Mouse (Mus musculus) kidney, embryonic 15.5 days (tissue): ENCODE data around the gene Gnai2. TPM values are rescaled to one million over a fixed set of nuclear protein-coding genes. Genes with fewer than 3 reads are reported as not detected.

Experiments
- ATAC-seq: fragments of 200-750 bp; cut with Nextera tagmentation; replicated peaks from 2 replicates; pipeline ENCODE4 v1.8.0; 2017; ENCODE audit warnings: moderate TSS enrichment; ENCODE audit not compliant: low FRiP score
- H3K27ac ChIP-seq: fragments of 300-500 bp; sonication (generic); 2 replicates; pipeline ENCODE4 v1.5.1; 2015; ENCODE audit warnings: mild to moderate bottlenecking, inconsistent platforms
- H3K27me3 ChIP-seq: fragments of 300-500 bp; sonication (generic); 2 replicates; pipeline ENCODE4 v1.6.1; 2015; ENCODE audit warnings: inconsistent platforms
- H3K36me3 ChIP-seq: fragments of 300-500 bp; sonication (generic); 2 replicates; pipeline ENCODE4 v1.6.1; 2015; ENCODE audit warnings: inconsistent platforms
- H3K4me1 ChIP-seq: fragments of 300-500 bp; sonication (generic); 2 replicates; pipeline ENCODE4 v1.6.1; 2015; ENCODE audit warnings: inconsistent platforms
- H3K4me2 ChIP-seq: fragments of 300-500 bp; sonication (generic); 2 replicates; pipeline ENCODE4 v1.6.1; 2015; ENCODE audit warnings: moderate library complexity, mild to moderate bottlenecking, inconsistent platforms
- H3K4me3 ChIP-seq: fragments of 300-500 bp; sonication (generic); replicated peaks from 2 replicates; pipeline ENCODE4 v1.5.1; 2015; ENCODE audit warnings: mild to moderate bottlenecking, inconsistent platforms
- H3K9ac ChIP-seq: fragments of 300-500 bp; sonication (generic); 2 replicates; pipeline ENCODE4 v1.6.1; 2015; ENCODE audit warnings: mild to moderate bottlenecking, inconsistent platforms
- H3K9me3 ChIP-seq: fragments of 300-500 bp; sonication (generic); replicated peaks from 2 replicates; pipeline ENCODE4 v1.6.1; 2016; ENCODE audit warnings: inconsistent platforms
- WGBS: fragments of 180-500 bp; shearing (Covaris S2); methylation state at CpG from one replicate; pipeline ENCODE4 v1.1.7; 2015; ENCODE audit warnings: mixed read lengths; 5-methylcytosine and 5-hydroxymethylcytosine counted together
- polyA plus RNA-seq: library from polyadenylated mRNA; unstranded; fragments of >200 nt; fragmentation: Nextera tagmentation; extraction: Ambion mirVana; gene quantifications from 2 replicates; pipeline ENCODE4 v1.2.1, GENCODE M21; 2015

Gene Gnai2
- polyA plus RNA-seq, 1 experiment from 2014 or later: 424 TPM

DNA sequence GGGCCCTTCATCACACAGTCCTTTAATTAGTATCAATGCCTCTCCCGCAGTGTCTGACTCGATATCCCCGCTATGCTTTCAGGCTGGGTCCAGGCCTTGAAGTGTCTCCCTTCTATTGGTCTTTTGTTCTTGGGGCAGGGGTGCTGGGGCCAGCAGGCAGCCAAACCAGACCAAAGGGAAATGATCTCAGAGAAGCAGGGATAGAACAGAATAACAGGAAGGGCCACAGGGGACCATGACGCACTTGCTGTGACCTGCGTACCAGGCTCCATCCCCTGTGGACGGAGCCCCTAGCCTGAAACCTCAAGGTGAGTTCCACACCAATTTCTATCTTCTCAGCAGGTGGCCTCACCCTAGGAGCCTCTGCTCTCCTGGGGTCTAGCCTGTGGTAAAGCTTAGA is 17.1 kb downstream of the Gnai2 start:
- no peak for ATAC-seq
- Histone ChIP-seq H3K36me3 (peaks cover 81% of the 10 kb centered on the region), H3K9ac (no peak overlapping the region), H3K4me3 (no peak overlapping the region), H3K9me3 (no peaks in the 10 kb centered on the region), H3K4me1 (peaks cover 42% of the 10 kb centered on the region), H3K27me3 (no peaks in the 10 kb centered on the region), H3K27ac (peak overlapping the region; percentile 89), H3K4me2 (no peak overlapping the region)
- 85% methylated on average over 6 of the region's 6 CpGs for WGBS

DNA sequence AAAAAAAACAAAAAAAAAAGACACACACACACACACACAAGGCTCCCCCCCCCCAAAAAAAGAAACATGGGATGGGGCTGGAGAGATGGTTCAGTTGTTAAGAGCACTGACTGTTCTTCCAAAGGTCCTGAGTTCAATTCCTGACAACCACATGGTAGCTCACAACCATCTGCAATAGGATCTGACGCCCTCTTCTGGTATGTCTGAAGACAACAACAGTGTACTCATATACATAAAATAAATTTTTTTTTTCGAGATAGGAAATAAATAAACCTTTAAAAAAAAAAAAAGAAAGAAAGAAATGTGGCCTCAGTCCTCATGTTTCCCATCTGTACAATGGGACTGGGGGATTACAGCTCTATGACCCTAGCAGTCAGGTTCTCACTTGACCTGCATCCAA is 17.7 kb downstream of the Gnai2 start:
- Histone ChIP-seq H3K4me2 (no peak overlapping the region), H3K36me3 (peaks cover 75% of the 10 kb centered on the region), H3K27ac (peak overlapping the region; percentile 89; the same call in 1 of the 2 replicates), H3K27me3 (no peaks in the 10 kb centered on the region), H3K9me3 (no peaks in the 10 kb centered on the region), H3K4me1 (peaks cover 47% of the 10 kb centered on the region), H3K9ac (no peak overlapping the region), H3K4me3 (no peak overlapping the region)
- WGBS: 85% methylated on average over 2 of the region's 2 CpGs
- no peak for ATAC-seq

DNA sequence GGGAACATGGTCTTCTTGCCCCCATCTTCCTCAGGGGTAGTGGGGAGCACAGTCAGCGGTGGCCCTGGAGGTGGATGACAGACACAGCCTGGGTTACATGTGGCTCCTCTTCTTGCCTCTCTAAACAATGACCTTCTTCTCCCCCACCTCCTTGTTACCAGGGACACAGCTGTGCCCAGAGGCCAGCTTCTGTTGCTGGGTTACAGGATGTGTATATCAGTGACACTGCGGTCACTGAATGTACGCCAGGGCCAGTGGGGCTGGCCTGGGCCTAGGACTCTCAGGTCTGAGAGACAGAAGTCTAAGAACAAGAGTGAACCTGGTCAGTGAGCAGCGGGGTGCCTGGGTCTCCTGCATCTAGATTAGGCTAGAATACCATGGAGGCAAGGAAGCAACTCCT is 20.1 kb downstream of the Gnai2 start:
- Histone ChIP-seq H3K4me2 (no peak overlapping the region), H3K4me1 (peaks cover 48% of the 10 kb centered on the region), H3K9ac (no peak overlapping the region), H3K4me3 (no peak overlapping the region), H3K27me3 (no peaks in the 10 kb centered on the region), H3K36me3 (peaks cover 62% of the 10 kb centered on the region), H3K9me3 (no peaks in the 10 kb centered on the region), H3K27ac (peak overlapping the region; percentile 59)
- 80% methylated on average over 4 of the region's 4 CpGs for WGBS
- ATAC-seq: no peak

DNA sequence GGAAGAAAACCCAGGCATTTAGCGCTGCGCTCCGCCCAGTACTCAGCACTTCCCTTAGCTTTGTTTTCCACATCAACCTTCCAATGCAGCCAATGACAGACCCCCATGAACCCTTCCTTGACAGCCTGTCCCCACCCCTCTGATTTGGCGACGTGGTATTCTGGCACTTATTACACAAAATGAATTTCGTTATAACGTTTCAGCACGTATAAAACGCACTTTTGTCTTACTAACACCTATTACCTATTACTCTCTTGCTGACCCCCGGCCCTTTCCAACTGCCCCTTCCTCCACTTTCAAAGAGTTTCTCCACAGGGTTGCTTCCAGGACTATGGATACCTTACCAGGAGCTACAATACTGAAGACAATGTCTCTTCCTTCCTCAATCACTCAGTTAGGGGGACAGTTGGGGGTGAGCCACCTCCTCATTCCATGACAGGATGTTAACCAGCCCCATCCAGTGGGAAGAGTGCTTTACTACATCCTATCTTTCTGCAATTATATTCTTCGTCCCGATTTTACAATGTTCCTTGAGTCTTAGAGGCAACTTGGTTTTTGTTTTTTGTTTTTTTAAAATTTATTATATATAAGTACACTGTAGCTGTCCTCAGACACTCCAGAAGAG is 22.1 kb downstream of the Gnai2 start:
- H3K9me3 ChIP-seq: no peaks in the 10 kb centered on the region
- 9% methylated on average over 12 of the region's 12 CpGs for WGBS
- peaks cover 42% of the 10 kb centered on the region for H3K36me3 ChIP-seq
- H3K4me2 ChIP-seq: peak overlapping the region; percentile 84
- H3K4me1 ChIP-seq: peaks cover 48% of the 10 kb centered on the region
- peak overlapping the region; percentile 44 for H3K4me3 ChIP-seq
- H3K9ac ChIP-seq: peak overlapping the region; percentile 30
- peak overlapping the region; percentile 91 for H3K27ac ChIP-seq
- peak; percentile 5 for ATAC-seq
- no peaks in the 10 kb centered on the region for H3K27me3 ChIP-seq

DNA sequence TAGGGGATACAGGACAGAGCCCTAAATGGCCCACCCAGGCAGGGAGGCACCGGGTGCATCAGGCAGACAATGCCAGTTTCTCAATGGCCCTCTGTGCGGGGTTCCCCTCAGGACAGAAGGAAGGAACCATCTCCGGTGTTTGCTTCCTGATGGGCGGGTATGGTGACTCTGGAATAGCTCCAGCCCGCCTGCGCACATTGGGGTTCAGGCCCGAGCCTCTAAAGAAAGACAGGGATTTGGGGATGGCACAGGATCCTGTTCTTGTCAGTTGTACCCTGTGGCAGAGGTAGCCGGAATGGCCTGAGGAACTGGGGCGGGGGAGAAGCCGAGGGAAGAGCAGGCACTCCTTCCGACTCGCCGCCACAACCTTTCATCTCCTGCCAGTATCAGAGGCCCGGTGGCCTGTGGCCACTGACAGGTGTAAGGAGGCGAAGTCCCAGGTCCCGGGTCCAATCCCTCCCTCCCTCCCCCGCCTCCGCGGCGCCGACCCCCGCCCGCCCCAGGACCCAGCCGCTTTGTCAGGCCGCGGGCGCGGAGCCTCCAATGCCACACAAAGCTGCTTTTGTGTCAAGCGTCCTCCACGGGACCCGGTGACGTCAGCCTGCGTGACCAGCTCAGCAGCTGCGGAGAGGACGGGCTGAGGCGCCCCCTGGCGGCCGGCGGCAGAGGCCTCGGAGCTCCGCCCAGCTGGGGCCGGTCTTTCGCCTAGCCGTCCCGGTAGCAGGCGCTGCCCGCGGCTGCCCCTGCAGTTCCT is 22.8 kb downstream of the Gnai2 start:
- WGBS: 3% methylated on average over 47 of the region's 48 CpGs
- no peaks in the 10 kb centered on the region for H3K27me3 ChIP-seq
- peak overlapping the region; percentile 44 for H3K4me3 ChIP-seq
- H3K4me1 ChIP-seq: peaks cover 53% of the 10 kb centered on the region
- peak overlapping the region; percentile 84 for H3K4me2 ChIP-seq
- peaks cover 37% of the 10 kb centered on the region for H3K36me3 ChIP-seq
- ATAC-seq: peak; percentile 93
- no peaks in the 10 kb centered on the region for H3K9me3 ChIP-seq
- H3K27ac ChIP-seq: peak overlapping the region; percentile 91
- peak overlapping the region; percentile 62 for H3K9ac ChIP-seq

DNA sequence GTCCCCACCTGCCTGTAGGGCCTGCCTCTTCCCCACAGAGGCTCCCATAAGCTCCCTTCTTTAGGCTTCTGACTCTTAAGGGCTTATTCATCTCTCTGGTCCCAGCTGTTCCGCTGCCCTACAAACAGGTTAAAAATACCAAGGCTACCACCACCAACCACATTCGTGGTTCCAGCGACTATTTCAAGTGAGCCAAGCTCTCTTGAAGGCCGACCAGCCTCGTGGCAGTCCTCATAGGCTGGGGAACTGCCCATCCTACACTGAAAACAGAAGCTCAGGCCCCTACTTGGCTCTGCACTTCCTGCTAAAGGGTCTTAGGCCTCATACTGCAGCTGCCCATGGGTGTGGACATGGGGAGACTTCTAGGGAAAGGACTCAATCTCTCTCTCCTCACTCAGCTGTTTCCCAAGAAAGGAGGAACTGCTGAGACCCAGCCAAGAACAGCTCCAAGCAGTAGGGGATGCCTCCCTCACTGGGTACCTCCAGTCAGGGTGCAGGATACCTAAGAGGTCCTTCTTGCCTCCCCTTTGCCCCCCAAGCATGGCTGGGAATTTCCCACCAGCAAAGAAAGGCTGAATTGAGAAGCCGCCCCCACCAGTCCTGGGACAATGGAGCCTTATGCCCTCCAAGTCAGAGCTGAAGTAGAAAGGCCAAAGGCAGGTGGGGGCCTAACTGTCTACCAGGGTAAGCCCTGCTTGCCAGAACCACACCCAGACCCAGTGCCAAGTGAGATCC is 23.5 kb downstream of the Gnai2 start:
- H3K9me3 ChIP-seq: no peaks in the 10 kb centered on the region
- peaks cover 61% of the 10 kb centered on the region for H3K4me1 ChIP-seq
- ATAC-seq: no peak
- peak overlapping the region; percentile 91 for H3K27ac ChIP-seq
- H3K4me3 ChIP-seq: no peak overlapping the region
- no peaks in the 10 kb centered on the region for H3K27me3 ChIP-seq
- peaks cover 32% of the 10 kb centered on the region for H3K36me3 ChIP-seq
- H3K9ac ChIP-seq: peak overlapping the region; percentile 62
- WGBS: 79% methylated on average over 6 of the region's 6 CpGs
- peak overlapping the region; percentile 84 for H3K4me2 ChIP-seq

DNA sequence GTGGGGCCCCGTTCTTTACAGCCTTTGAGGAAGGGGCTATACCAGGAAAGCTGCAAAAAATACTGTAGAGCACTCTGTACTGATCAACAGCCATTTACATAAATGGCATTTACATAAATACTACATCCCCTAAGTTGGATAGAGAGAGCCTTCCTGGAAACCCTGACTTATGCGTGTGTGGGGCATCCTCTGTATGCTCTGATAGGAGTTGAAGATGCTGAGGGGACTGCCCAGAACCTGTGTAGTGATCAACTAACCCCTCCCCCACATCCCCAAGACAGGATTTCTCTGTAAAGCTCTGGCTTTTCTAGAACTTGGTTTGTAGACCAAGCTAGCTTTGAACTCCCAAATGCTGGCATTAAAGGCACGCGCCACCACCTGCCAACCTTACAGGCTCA is 25.7 kb downstream of the Gnai2 start:
- Histone ChIP-seq H3K36me3 (peaks cover 10% of the 10 kb centered on the region), H3K9ac (no peak overlapping the region), H3K27me3 (no peaks in the 10 kb centered on the region), H3K4me1 (peaks cover 83% of the 10 kb centered on the region), H3K4me2 (peak overlapping the region; percentile 8; the same call in 1 of the 2 replicates), H3K27ac (peak overlapping the region; percentile 45; the same call in 1 of the 2 replicates), H3K4me3 (no peak overlapping the region), H3K9me3 (no peaks in the 10 kb centered on the region)
- ATAC-seq: no peak
- 67% methylated on average over 4 of the region's 4 CpGs for WGBS

DNA sequence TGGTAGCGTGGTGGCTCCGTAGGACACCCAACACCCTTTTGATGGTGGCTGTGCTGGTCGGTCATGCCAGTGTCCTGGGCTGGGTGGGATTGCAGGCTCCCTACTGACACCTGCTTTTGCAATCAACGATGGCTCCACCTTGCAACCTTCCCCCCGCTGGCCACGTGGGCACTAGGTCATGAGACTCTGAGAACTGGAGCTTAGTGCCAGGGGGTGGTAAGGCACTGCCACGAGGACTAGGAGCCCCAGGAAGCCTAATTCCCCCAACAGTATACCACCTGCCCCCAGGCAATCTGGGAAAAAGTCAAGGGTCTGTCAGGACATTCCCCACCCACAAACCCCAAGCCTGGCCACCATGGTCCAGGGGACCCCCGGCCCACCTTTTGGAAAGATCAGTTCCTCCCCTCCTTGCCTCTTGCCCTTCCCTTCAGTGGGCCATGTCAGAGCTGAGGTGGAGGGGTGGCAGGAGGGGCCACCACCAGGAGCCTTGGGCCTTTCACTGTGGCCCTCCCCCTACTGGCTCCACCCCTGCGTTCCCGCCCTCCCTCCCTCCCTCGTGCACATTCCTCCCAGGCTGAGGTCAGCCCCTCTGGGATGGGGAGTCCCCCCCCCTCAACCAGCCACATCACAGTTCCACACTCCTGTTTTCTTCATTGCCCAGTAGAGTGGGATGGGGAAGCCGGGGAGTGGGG is 26.3 kb downstream of the Gnai2 start, which contains the start of gene Sema3b:
Gene Sema3b (minus strand): TSS at position 489 of the 692 bp plus-strand sequence.
- H3K36me3 ChIP-seq: peaks cover 4% of the 10 kb centered on the region
- peak within 1 kb of the TSS; percentile 8; the same call in 1 of the 2 replicates for H3K4me2 ChIP-seq
- H3K27me3 ChIP-seq: no peaks in the 10 kb centered on the region
- no peak within 1 kb of the TSS for H3K4me3 ChIP-seq
- H3K9ac ChIP-seq: 0 out of 2 replicates have a peak within 1 kb of the TSS, but pooled peaks have one; percentile 26
- H3K27ac ChIP-seq: peak within 1 kb of the TSS; percentile 94
- no peak for ATAC-seq
- WGBS: 43% methylated on average over 12 of the region's 12 CpGs
- no peaks in the 10 kb centered on the region for H3K9me3 ChIP-seq
- H3K4me1 ChIP-seq: peaks cover 85% of the 10 kb centered on the region

DNA sequence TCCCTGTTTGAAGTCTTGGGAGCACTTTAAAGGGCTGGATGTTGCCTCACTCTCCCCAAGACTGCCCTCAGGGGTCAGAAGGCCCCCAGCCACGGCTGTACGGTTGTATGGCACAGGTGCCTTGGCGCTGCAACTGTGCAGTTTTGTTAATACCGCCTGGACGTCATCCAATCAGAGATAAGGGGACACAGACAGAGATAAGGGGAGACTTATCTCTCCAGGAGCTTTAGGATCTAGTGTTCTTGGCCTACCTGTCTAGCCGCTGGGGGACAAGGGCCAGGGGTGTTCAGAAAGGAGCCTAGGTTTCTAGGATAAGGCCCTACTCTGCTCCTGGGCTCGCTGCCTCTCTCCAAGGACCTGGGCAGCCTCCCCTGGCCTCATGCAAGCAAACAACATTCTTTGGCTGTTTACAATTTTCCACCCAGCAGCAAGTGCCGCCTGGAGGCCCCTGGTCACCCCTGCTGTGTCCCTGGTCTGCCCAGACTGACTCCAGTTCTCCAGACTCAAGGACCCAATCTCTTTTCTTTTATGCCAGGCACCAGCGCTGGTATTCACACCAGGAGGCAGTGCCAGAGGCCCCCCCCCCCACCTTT is 27.4 kb downstream of the Gnai2 start:
- 59% methylated on average over 9 of the region's 9 CpGs for WGBS
- Histone ChIP-seq H3K27me3 (no peaks in the 10 kb centered on the region), H3K9ac (peak overlapping the region; percentile 26; the same call in 1 of the 2 replicates), H3K9me3 (no peaks in the 10 kb centered on the region), H3K4me3 (peak overlapping the region; percentile 25; the same call in 1 of the 2 replicates), H3K36me3 (no peaks in the 10 kb centered on the region), H3K4me2 (peak overlapping the region; percentile 45; the same call in 1 of the 2 replicates), H3K4me1 (peaks cover 89% of the 10 kb centered on the region), H3K27ac (peak overlapping the region; percentile 94)
- ATAC-seq: no peak

DNA sequence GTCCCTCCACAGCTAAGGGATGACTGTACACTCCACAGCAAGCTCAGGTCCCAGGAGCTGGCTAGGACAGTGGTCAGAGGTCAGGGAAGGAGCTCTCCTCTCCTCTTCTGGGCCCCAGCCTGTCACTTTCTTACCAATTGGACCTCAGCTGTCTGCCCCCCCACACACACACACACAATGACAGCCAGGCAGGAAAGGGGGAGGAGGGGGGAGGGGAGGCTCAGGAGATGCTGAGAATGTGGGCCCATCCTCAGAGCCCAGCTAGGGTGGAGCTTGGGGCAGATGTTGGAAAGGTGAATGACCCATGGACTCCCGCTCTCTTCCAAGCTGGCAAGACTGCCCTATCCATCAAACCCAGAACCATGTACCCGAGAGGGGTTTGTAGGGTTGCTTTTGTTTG is 28.1 kb downstream of the Gnai2 start:
- 59% methylated on average over 2 of the region's 2 CpGs for WGBS
- Histone ChIP-seq H3K36me3 (no peaks in the 10 kb centered on the region), H3K4me1 (peaks cover 90% of the 10 kb centered on the region), H3K9ac (0 out of 2 replicates have a peak overlapping the region, but pooled peaks have one; percentile 15), H3K4me2 (peak overlapping the region; percentile 45), H3K27ac (peak overlapping the region; percentile 94), H3K9me3 (no peaks in the 10 kb centered on the region), H3K27me3 (no peaks in the 10 kb centered on the region), H3K4me3 (peak overlapping the region; percentile 25)
- no peak for ATAC-seq

DNA sequence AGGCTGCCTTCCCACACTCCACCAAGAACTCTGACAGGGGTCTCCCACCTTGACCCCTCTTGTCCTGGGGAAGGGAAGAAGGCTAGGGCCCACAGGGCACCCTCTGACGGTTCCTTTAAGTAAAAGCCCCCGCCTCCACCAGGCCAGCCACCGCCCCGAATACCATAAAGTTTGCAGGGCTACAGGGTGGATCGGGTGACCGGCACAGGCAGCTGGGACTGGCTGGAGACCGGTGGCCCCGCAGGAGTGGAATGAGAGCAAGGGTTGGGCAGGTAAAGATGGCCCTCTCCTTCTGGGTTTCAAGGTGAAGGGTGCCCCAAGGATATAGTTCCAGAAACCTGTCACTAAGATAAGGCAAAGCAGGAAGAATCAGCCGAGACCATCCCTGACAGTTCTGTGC is 28.6 kb downstream of the Gnai2 start:
- ATAC-seq: peak; percentile 47
- Histone ChIP-seq H3K4me2 (peak overlapping the region; percentile 45), H3K4me3 (peak overlapping the region; percentile 25), H3K27me3 (no peaks in the 10 kb centered on the region), H3K9me3 (no peaks in the 10 kb centered on the region), H3K9ac (0 out of 2 replicates have a peak overlapping the region, but pooled peaks have one; percentile 15), H3K36me3 (0 out of 2 replicates have a peak, but pooled peaks cover under 1% of the 10 kb centered on the region), H3K27ac (peak overlapping the region; percentile 94), H3K4me1 (peaks cover 90% of the 10 kb centered on the region)
- 8% methylated on average over 9 of the region's 9 CpGs for WGBS
